Mouse (Mus musculus) kidney, adult 2 months (tissue): ENCODE data around the gene Ddhd1.

Experiments
- CTCF ChIP-seq: fragments of 200-500 bp; conservative IDR thresholded peaks from 2 replicates; pipeline ENCODE4 v1.5.1; 2011; ENCODE audit warnings: low read depth, mild to moderate bottlenecking, control low read depth, low read length, moderate library complexity, mixed read lengths; ENCODE audit not compliant: insufficient read depth, insufficient read length
- POLR2A ChIP-seq: fragments of 200-500 bp; IDR thresholded peaks from one replicate; pipeline ENCODE4 v1.6.1; 2011; ENCODE audit warnings: low read depth, low read length, control low read depth

- no peak for TF ChIP-seq CTCF
- TF ChIP-seq POLR2A = no peak
Observed at GRCm38 (mm10) chr14:45698867-45699266, 40.9 kb upstream of the Ddhd1 start.
